Mouse (Mus musculus): ENCODE measurements around the gene Pdgfra. TPM values are rescaled to one million over a fixed set of nuclear protein-coding genes. Genes with fewer than 3 reads are reported as not detected.

The Pdgfra gene
- polyA plus RNA-seq, 1 experiment from 2014 or later: 48.1 TPM

DNA sequence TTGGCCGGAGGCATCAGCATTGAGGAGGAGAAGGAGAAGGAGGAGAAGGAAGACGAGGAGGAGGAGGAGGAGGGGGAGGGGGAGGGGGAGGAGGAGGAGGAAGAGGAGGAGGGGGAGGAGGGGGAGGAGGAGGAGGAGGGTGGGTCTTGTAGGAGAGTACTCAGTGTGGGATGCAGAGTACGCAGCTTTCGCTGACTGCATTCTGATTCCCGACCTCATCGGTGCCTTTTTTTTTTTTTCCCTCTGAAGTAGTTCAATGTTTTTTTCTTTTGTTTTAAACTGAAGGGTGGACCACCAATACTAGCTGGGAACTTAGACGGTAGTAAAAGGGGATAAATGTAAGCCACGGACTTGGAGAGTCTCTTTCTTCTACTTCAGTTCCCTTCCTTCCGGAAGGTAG, 3.2 kb downstream of the Pdgfra start:
- peak overlapping the region; percentile 97 for H3K27ac ChIP-seq (ENCODE audit: low read depth)
- H3K9me3 ChIP-seq (ENCODE audit: low read depth, low read length): no peaks in the 10 kb centered on the region
- peak overlapping the region; percentile 57 for H3K4me3 ChIP-seq (ENCODE audit: low read depth, low read length)
- H3K36me3 ChIP-seq (ENCODE audit: insufficient read depth): 0 out of 2 replicates have a peak, but pooled peaks cover 4% of the 10 kb centered on the region
- no peak for TF ChIP-seq CTCF (IDR thresholded peaks at IDR 0.05; ENCODE audit: low read depth)
- peak overlapping the region; percentile 82 for H3K4me2 ChIP-seq
- DNase-seq (peak; percentile 53), ATAC-seq (ENCODE audit: insufficient read depth) (no peak)
- 0% methylated on average over 8 of the region's 9 CpGs for WGBS
- no peaks in the 10 kb centered on the region for H3K4me1 ChIP-seq (ENCODE audit: insufficient read depth)
- H3K9ac ChIP-seq: peak overlapping the region; percentile 70
- peaks cover 25% of the 10 kb centered on the region for H3K27me3 ChIP-seq (ENCODE audit: insufficient read depth, low read length)

DNA sequence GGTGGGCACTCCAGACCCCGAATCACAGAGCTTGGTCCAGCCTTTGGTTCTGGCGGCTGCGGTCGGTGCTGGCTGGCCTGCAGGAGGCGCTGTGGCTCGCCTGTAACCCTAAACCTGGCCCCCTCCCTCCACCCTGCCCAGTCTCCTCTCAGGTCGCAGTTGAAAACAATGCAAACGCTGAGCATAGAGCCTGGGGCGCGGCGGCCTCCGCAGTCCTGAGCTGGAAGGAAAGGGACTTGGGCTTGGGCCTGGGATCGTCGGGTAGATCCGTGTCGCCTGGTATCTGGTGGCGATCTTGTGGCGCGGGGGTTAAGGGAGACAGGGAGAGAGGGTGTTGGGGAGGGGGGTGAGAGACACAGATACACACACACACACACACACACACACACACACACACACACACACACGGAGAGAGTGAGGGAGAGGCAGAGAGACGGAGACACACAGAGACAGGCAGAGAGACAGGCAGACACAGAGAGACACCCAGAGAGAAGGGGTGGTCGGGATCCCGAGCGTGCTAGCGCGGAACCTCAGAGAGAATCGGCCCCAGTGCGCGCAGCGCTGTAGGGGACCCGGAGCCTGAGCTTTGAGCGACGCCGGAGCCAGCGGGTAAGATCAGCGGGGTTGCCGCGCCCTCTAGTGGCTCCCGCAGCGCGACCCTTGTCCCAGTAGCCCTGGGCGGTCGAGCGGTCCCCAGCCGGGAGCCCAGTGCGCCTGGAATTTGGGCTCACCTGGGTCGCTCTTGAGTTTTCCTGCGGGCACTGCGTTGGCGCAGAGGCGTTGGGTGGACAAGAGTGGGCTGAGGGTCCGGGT, 3.9 kb downstream of the Pdgfra start:
- H3K4me3 ChIP-seq (ENCODE audit: low read depth, low read length): peak overlapping the region; percentile 56
- peaks cover 11% of the 10 kb centered on the region; the same call in 1 of the 2 replicates for H3K36me3 ChIP-seq (ENCODE audit: insufficient read depth)
- no peaks in the 10 kb centered on the region for H3K9me3 ChIP-seq (ENCODE audit: low read depth, low read length)
- H3K27me3 ChIP-seq (ENCODE audit: insufficient read depth, low read length): peaks cover 25% of the 10 kb centered on the region
- no peaks in the 10 kb centered on the region for H3K4me1 ChIP-seq (ENCODE audit: insufficient read depth)
- H3K27ac ChIP-seq (ENCODE audit: low read depth): peak overlapping the region; percentile 82
- DNase-seq (peak; percentile 95), ATAC-seq (ENCODE audit: insufficient read depth) (peak; percentile 85)
- under 1% methylated on average over 51 of the region's 52 CpGs for WGBS
- peak overlapping the region; percentile 60 for H3K9ac ChIP-seq
- peak; percentile 88 for TF ChIP-seq CTCF (IDR thresholded peaks at IDR 0.05; ENCODE audit: low read depth)
- peak overlapping the region; percentile 82 for H3K4me2 ChIP-seq

DNA sequence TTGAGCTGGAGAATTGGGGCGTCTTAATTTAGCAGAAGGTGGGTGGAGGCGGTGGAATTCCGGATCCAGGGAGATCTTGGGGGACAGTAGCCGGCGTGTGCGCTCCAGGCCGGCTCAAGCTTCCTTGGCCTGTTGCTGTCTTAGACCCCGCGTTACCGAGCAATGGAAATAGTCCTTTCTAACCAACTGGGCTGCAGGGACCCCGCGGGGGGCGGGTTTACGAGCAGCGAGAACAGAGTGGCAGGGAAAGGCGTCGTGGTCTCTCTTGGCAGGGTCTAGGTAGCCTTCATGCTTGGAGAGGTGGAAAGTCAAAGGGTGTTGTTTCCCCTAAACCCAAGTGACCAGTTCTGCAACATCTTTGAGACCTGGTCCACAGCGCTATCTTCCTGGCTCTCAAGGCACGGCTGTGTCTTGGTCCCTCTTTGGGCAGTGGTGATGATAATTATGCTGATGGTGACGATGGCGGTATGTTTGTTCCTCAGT, 4.5 kb downstream of the Pdgfra start:
- Histone ChIP-seq H3K4me3 (ENCODE audit: low read depth, low read length) (peak overlapping the region; percentile 56), H3K9me3 (ENCODE audit: low read depth, low read length) (no peaks in the 10 kb centered on the region), H3K4me2 (peak overlapping the region; percentile 82), H3K27ac (ENCODE audit: low read depth) (peak overlapping the region; percentile 82), H3K4me1 (ENCODE audit: insufficient read depth) (no peaks in the 10 kb centered on the region), H3K27me3 (ENCODE audit: insufficient read depth, low read length) (peaks cover 19% of the 10 kb centered on the region), H3K36me3 (ENCODE audit: insufficient read depth) (peaks cover 13% of the 10 kb centered on the region; the same call in 1 of the 2 replicates), H3K9ac (peak overlapping the region; percentile 60)
- peak; percentile 19; the same call in 1 of the 2 replicates for ATAC-seq (ENCODE audit: insufficient read depth)
- TF ChIP-seq CTCF (IDR thresholded peaks at IDR 0.05; ENCODE audit: low read depth): no peak
- WGBS: under 1% methylated on average over 21 of the region's 21 CpGs
- peak; percentile 59 for DNase-seq

DNA sequence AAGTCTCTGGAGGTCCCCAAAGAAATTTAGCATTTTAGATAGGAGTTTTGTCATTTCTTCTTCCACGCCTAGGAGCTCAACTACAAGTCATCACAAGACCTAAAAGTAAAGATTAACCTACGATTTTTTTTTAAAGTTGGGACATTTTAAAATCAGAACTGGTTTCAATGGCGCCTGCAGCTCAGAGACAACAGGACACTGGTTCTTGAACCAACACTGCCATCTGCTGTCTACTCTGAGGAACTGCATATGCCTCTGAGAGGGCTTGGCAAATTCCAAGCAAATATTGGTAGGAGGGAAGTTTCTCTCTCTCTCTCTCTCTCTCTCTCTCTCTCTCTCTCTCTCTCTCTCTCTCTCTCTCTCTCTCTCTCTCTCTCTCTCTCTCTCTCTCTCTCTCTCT, 4.9 kb downstream of the Pdgfra start:
- peak; percentile 88 for TF ChIP-seq CTCF (IDR thresholded peaks at IDR 0.05; ENCODE audit: low read depth)
- Histone ChIP-seq H3K4me3 (ENCODE audit: low read depth, low read length) (peak overlapping the region; percentile 56), H3K27ac (ENCODE audit: low read depth) (peak overlapping the region; percentile 82; the same call in 1 of the 2 replicates), H3K36me3 (ENCODE audit: insufficient read depth) (peaks cover 16% of the 10 kb centered on the region), H3K4me2 (peak overlapping the region; percentile 82), H3K4me1 (ENCODE audit: insufficient read depth) (no peaks in the 10 kb centered on the region), H3K9me3 (ENCODE audit: low read depth, low read length) (no peaks in the 10 kb centered on the region), H3K27me3 (ENCODE audit: insufficient read depth, low read length) (peaks cover 18% of the 10 kb centered on the region), H3K9ac (peak overlapping the region; percentile 60)
- ATAC-seq (ENCODE audit: insufficient read depth): no peak
- 0% methylated on average over 3 of the region's 3 CpGs for WGBS
- DNase-seq: peak; percentile 94

GRCm38 (mm10) chr5:75160530-75161170, 8.6 kb downstream of the Pdgfra start:
- H3K4me2 ChIP-seq: no peak overlapping the region
- H3K27ac ChIP-seq (ENCODE audit: low read depth): no peak overlapping the region
- H3K27me3 ChIP-seq (ENCODE audit: insufficient read depth, low read length): no peaks in the 10 kb centered on the region
- H3K9ac ChIP-seq: no peak overlapping the region
- ATAC-seq (ENCODE audit: insufficient read depth) (no peak), DNase-seq (no peak)
- H3K4me1 ChIP-seq (ENCODE audit: insufficient read depth): no peaks in the 10 kb centered on the region
- no peak for TF ChIP-seq CTCF (IDR thresholded peaks at IDR 0.05; ENCODE audit: low read depth)
- peaks cover 48% of the 10 kb centered on the region for H3K36me3 ChIP-seq (ENCODE audit: insufficient read depth)
- WGBS: 36% methylated on average over 12 of the region's 12 CpGs
- no peak overlapping the region for H3K4me3 ChIP-seq (ENCODE audit: low read depth, low read length)
- H3K9me3 ChIP-seq (ENCODE audit: low read depth, low read length): no peaks in the 10 kb centered on the region

DNA sequence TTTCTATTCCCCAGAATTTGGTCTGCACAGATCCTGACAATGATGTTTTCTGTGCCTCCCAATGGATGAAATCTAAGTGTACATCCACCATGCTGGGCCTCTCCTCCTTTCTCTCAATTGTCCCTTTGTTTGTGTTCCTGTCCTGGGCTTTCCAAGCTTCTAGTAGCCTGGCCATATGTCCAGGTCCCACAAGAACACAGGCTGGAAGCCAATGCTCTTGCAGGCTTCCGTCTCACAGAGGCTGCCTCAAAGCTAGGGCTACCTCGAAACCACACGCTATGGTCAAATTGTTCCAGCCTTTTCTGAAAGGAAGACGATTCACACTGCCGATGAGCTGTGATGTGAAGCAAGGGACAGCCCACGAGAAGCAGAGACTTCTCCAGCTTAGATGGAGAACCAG, 9.5 kb downstream of the Pdgfra start:
- H3K36me3 ChIP-seq (ENCODE audit: insufficient read depth): peaks cover 57% of the 10 kb centered on the region
- no peak overlapping the region for H3K9ac ChIP-seq
- no peak for TF ChIP-seq CTCF (IDR thresholded peaks at IDR 0.05; ENCODE audit: low read depth)
- no peaks in the 10 kb centered on the region for H3K9me3 ChIP-seq (ENCODE audit: low read depth, low read length)
- DNase-seq (no peak), ATAC-seq (ENCODE audit: insufficient read depth) (no peak)
- H3K4me3 ChIP-seq (ENCODE audit: low read depth, low read length): no peak overlapping the region
- H3K4me2 ChIP-seq: no peak overlapping the region
- no peaks in the 10 kb centered on the region for H3K4me1 ChIP-seq (ENCODE audit: insufficient read depth)
- WGBS: 76% methylated on average over 6 of the region's 6 CpGs
- H3K27me3 ChIP-seq (ENCODE audit: insufficient read depth, low read length): no peaks in the 10 kb centered on the region
- H3K27ac ChIP-seq (ENCODE audit: low read depth): no peak overlapping the region

Measured in lung, embryonic 14.5 days (tissue).